Mouse (Mus musculus) brain, adult 2 months (tissue): ENCODE data around the gene Ankrd39.
"Not testable (repeated sequence)": the region's sequence is repeated elsewhere in the genome, so short reads cannot be mapped to it uniquely, and the experiment has no call there.

Experiments used
- DNase-seq: peaks from one replicate; pipeline ENCODE4 v3.0.0; 2011; ENCODE audit warnings: low read depth, low spot score

Gene Ankrd39

DNA sequence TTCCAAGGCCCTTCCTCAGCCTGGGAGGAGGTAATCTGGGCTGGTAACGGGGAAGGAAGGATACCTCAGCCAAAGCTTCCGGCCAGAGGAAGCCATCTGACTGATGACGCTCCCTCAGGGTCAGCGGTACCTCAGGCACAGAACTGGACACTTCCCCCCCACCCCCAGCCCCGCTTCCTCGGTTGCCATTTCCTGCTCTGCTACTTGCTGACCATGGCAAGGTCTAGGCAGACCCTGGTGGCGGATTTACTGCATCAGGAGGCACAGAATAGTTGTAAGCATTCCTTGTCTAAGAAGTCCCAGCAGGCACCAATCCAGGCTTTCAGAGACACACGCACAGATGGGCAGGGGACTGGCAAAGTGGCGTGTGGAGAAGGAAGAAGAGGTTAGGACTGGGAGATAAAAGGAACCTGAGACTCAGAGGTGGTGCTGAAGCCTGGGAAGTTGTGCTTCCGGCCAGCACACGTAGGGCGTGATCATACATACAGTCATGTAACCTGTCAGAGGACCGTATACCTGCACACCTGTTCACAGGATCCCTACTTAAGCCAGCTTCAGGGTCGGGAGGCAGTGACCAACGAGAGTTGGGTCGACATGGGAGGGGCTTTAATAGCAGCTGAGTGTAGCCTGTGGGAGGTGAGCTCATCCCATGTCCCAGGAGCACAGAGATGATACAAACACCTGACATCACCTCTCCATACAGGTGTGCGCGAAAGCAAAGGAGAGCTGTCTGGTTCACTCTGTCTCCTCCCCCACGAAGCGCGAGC is 7.6 kb upstream of the Ankrd39 start:
- no peak for DNase-seq

GRCm38 (mm10) chr1:36552506-36552905 is 5.3 kb upstream of the Ankrd39 start:
- peak; percentile 87 for DNase-seq

GRCm38 (mm10) chr1:36551904-36552303 is 4.7 kb upstream of the Ankrd39 start:
- DNase-seq, result no peak

GRCm38 (mm10) chr1:36550075-36550863 is 3.0 kb upstream of the Ankrd39 start:
- peak; percentile 75 for DNase-seq

- DNase-seq, result no peak
Observed at GRCm38 (mm10) chr1:36549491-36549890, 2.2 kb upstream of the Ankrd39 start.

DNA sequence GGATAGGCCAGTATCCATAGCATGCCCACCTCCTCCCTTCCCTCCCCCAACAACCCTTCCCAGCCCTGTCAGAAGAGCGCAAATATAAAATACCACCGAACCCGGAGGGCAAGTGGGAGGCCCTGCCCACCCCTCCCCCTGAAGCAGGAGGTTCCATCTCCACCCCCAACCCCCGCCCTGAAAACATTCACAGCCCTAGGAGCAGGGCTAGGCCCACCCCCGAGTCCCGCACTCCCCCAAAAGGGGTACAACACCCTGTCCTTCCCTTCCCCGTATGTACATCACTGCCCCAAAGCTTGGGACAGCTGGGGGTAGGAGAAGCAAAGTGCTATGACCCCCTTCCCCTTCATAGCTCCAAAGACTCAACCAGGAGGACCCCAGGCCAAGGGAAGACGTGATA is 1.5 kb upstream of the Ankrd39 start:
- DNase-seq, result no peak

DNA sequence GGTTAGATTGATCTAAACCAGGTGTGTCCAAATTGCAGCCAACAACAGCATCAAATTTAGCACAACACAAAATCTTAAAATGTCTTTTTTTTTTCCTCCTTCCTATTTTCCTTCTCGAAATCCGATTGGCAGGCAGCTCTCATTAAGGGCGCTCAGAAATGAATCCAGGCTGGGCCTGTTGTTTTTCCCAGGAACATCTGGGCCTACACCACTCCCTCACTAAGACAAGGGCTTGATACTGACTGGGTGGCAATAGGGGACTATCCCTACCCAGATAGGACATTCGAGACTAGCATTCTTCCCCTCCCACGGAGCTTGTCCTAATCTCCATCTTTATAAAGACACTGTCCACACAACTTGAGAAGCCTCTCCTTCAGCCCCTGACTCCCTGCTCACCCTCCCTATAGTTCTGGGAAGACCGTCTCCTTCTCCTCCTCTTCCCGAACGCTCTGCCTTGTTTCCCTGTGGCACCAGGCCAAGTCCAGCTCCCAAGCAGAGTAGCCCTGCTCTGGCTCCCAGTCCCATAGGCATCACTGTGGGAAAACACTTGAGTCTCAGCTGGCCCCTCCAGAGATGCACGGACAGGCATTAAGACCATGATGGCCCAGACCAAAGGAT is 845 bp upstream of the Ankrd39 start:
- no peak for DNase-seq

DNA sequence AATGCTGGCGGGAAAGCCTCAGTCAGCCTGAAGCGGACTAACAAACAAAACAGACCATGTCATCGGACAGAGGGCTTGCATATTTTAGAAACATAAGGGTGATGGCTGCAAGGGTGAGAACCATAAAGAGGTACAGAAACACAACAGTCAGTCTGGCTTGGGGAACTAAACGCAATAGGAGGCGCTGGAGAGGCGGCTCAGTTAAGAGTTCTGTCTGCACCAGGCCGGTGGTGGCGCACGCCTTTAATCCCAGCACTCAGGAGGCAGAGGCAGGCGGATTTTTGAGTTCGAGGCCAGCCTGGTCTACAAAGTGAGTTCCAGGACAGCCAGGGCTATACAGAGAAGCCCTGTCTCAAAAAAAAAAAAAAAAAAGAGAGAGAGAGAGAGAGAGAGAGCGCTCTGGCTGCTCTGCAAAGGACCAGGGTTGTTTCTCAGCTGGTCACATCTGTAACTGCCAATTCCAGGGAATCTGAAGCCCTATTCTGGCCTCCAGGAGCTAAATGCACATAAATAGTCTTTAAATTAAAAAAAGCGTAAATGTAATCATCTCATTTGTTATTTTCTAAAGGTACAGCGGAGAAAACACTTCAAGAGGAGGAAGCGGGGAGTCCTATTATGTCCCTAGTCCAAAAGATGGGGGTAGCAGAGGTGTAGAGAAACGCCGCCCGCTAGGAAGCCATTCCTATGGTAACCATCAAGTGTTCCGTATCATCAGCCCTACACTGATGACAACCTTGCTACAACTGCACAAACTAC is 1.2 kb downstream of the Ankrd39 start:
- peak; percentile 34 for DNase-seq

DNA sequence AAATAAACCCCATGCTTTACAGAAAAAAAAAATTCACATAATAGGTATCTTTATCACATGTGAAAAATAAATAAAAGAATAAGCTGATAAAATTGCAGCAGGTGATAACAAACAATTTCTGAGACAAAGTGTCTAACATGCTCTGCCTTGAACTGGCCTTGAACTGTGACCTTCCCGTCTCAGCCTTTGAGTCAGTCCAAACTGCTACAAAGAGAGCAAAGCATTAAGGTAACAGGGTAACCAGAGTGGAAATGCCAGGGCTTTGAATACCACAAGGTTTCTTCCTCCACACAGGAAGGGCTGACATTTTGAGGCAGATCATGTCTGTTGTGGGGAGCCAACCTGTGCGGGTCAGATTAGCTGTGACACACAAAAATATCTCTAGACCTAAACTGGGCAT is 1.9 kb downstream of the Ankrd39 start:
- no peak for DNase-seq

DNA sequence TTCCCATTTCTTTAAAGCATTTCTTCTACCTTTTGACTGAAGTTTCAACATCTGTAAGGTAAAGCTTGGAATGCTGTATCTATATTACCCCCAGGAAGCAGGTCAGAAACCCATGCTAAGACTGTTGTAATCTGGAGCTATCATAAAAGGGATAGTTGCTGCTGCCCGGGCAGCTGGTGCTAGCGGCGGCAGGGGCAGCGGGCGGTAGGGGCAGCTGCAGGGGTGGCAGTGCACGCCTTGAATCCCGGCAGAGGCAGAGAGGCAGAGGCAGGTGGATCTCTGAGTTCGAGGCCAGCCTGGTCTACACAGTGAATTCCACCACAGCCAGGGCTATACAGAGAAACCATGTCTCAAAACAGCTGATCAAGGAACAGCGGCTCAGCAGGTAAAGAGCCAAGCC is 4.3 kb downstream of the Ankrd39 start:
- DNase-seq, result no peak

GRCm38 (mm10) chr1:36541844-36542243 is 5.4 kb downstream of the Ankrd39 start:
- peak; percentile 72 for DNase-seq

GRCm38 (mm10) chr1:36540807-36541206 is 6.4 kb downstream of the Ankrd39 start:
- DNase-seq, result peak; percentile 61

GRCm38 (mm10) chr1:36540132-36540531 is 7.1 kb downstream of the Ankrd39 start:
- DNase-seq, result no peak

DNA sequence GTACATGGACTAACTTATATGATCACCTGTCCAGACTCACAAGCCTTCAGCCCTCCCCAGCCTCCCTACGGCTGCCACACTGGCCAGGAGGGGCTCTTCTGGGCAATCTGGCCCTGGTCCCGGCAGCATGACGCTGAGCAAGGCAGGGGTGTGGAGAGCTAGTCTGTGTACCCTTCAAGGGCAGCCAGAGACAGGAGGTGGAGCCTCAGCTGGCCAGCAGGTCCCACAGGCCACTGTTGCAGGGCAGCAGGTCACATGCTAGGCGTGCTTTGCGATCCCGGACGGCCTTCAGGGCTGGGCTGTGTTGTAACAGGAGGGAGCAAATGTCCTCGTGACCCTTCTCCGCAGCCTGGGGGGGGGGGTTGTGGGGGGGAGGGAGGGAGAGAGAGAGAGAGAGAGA is 8.1 kb downstream of the Ankrd39 start, which contains the start of gene Gm42417:
Gene Gm42417 (minus strand): TSS at position 244 of the 400 bp plus-strand sequence.
- no peak for DNase-seq

GRCm38 (mm10) chr1:36538727-36539126 is 8.5 kb downstream of the Ankrd39 start:
- no peak for DNase-seq

GRCm38 (mm10) chr1:36536783-36537182 is 10.5 kb downstream of the Ankrd39 start, which contains the start of gene Ankrd23:
Gene Ankrd23, minus strand, starts transcription at chr1:36536883.
- DNase-seq, result not testable (repeated sequence)

DNA sequence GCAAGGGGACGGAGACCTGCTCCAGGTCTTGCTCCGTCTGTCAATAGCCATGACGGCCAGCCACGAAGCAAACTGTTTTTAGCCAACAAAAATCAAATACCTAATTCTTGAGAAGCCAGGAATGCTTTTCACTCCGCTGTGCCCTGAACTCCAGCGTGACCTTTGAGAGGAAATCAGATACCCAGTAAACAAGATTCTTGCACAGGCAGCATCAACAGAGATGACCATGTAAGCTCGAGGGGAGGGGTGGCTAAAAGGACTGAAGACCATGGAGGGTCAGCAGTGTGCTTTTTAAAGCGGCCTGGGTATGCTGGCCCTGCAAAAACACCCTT is 10.9 kb downstream of the Ankrd39 start:
- no peak for DNase-seq

- peak; percentile 86 for DNase-seq
Observed at GRCm38 (mm10) chr1:36535477-36536396, 11.5 kb downstream of the Ankrd39 start.

- peak; percentile 33 for DNase-seq
Observed at GRCm38 (mm10) chr1:36534595-36535058, 12.6 kb downstream of the Ankrd39 start.

- no peak for DNase-seq
Observed at GRCm38 (mm10) chr1:36533546-36533945, 13.7 kb downstream of the Ankrd39 start.
